Mouse (Mus musculus) cerebellum, adult 18-20 months (tissue): ENCODE data around the gene Itga8.

Experiments
- DNase-seq, 2 experiments: peaks; one replicate each; pipeline ENCODE4 v3.0.0; 2021

Gene Itga8

DNA sequence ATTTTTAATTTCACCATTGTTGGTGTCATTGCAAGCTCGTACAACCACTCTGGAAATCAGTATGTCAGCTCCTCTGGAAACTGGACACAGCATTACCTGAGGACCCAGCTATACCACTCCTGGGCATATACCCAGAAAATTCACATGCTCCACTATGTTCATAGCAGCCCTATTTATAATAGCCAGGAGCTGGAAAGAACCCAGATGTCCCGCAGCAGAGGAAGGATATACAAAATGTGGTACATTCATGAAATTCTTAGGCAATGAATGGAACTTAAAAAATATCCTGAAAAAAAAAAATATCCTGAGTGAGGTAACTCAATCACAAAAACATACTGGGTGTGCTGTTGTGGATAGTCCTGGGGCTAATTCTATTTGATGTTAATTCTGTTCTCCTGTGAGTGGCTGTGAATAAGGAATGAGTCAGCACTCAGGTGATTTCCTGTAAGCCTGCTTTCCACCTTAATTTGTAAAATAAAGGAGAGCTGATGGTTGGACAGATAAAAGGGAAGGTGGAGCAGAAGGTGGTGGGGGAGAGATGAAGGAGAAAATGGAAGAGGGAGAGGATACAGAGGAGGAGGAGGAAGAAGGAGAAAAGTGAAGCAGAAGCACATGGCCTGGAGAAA is 224.3 kb downstream of the Itga8 start:
- DNase-seq = no peak

DNA sequence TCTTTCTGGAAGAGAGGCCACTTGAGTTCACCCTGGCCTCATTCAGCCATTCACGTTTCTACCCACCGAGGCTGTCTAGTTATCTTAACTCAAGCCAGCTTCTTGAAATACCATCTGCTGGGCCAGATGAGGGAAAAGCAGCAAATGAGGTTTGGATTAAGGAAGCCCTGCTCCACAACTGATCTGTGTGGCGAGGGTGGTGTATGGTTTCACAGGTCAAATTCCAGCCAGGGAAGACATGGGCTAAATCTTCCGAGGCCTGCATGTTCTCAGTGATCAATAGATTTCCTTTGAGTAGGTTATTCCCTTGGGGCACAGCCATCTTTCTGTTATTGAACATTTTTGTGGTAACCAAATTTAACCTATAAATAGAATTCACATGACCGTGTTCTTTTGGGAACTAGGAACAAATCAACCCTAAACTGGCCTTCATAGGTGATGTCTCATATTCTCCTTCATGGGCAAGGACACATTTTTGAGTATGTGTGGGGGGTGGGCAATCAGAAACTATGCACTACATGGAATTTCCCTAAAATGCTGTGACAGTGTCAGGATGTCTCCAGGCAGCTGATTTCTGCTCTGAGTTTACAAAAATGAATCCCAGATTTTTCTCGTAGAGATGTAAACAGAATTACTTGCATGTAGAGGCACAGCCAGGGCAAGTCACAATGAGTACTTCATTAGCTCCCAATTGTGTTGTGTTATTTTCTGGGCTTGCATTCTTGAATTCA is 235.9 kb downstream of the Itga8 start:
- DNase-seq = no peak

DNA sequence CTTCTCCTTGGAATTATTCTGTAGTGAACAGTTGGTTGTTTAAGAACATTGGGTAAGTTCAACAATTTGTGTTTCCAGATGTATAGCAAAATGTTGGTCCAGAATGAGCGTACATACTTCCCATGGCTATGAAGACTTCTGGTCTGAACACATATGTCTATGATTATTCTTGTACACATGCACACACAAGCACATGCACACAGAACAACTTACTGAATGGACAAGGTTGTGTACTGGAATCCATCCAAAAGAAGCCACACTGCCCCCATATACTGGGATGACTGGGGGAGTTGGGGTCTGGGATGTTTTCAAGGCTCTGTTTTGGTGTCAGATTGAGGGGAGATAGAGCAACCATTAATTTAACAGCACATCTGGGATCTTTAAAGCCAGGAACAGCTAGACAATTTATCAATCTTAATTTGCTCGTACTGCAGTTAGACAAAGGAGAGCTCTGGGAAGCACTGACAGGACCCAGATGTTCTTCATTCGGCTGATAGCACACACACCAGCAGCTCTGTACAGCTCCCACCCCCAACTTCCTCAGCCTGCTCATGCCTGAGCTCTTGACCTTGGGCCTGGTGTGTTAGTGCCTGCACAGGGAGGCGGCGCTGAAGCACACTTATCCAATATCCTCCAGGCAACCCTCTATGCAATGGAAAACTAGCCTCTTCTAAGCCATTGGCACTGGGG is 241.5 kb downstream of the Itga8 start:
- no peak for DNase-seq
